Mouse (Mus musculus) small intestine, adult 2 months (tissue): ENCODE measurements around the gene Cwc15.

ENCODE experiments used
- CTCF ChIP-seq: fragments of 200-500 bp; IDR thresholded peaks from 2 replicates; pipeline ENCODE4 v1.5.1; 2012; ENCODE audit warnings: low read depth, mild to moderate bottlenecking, control low read depth, inconsistent platforms, low read length, moderate library complexity, mixed read lengths; ENCODE audit not compliant: insufficient replicate concordance, insufficient read length; ENCODE audit errors: extremely low read depth
- POLR2A ChIP-seq: fragments of 200-500 bp; IDR thresholded peaks from 2 replicates; pipeline ENCODE4 v1.6.1; 2012; ENCODE audit warnings: low read depth, mild to moderate bottlenecking, control low read depth, inconsistent platforms, low read length, moderate library complexity

- TF ChIP-seq CTCF: peak; percentile 48; the same call in 1 of the 2 replicates
- TF ChIP-seq POLR2A: no peak
These were observed 12.4 kb downstream of the Cwc15 start for GRCm38 (mm10) chr9:14512633-14513445.
